Mouse (Mus musculus) liver, postnatal 0 days (tissue): ENCODE data around the gene Anxa9. TPM values are rescaled to one million over a fixed set of nuclear protein-coding genes. Genes with fewer than 3 reads are reported as not detected.
A peak's percentile ranks its signal among the peaks of the same experiment; 100 is the strongest.

ENCODE experiments used
- ATAC-seq: fragments of 200-750 bp; cut with Nextera tagmentation; 2 replicates; pipeline ENCODE4 v1.8.0; 2017; ENCODE audit warnings: mild to moderate bottlenecking, moderate library complexity
- DNase-seq: peaks from one replicate; pipeline ENCODE4 v3.0.0-alpha.2; 2016
- H3K27ac ChIP-seq: fragments of 300-500 bp; sonication (generic); 2 replicates; pipeline ENCODE4 v1.5.1; 2014; ENCODE audit warnings: antibody characterized with exemption, moderate library complexity, mild to moderate bottlenecking, low read depth
- H3K27me3 ChIP-seq: fragments of 300-500 bp; sonication (generic); 2 replicates; pipeline ENCODE4 v1.6.1; 2014; ENCODE audit warnings: low read length, control low read depth, mixed read lengths; ENCODE audit not compliant: insufficient read depth
- H3K36me3 ChIP-seq: fragments of 300-500 bp; sonication (generic); replicated peaks from 2 replicates; pipeline ENCODE4 v1.6.1; 2014; ENCODE audit warnings: mild to moderate bottlenecking, control low read depth, low read length, moderate library complexity, mixed read lengths; ENCODE audit not compliant: insufficient read depth
- H3K4me1 ChIP-seq: fragments of 300-500 bp; sonication (generic); 2 replicates; pipeline ENCODE4 v1.6.1; 2014; ENCODE audit warnings: antibody characterized with exemption, mild to moderate bottlenecking, control low read depth; ENCODE audit not compliant: insufficient read depth
- H3K4me2 ChIP-seq: fragments of 300-500 bp; sonication (generic); 2 replicates; pipeline ENCODE4 v1.6.1; 2014; ENCODE audit warnings: low read depth, mild to moderate bottlenecking, low read length, moderate library complexity, mixed read lengths
- H3K4me3 ChIP-seq: fragments of 300-500 bp; sonication (generic); 2 replicates; pipeline ENCODE4 v1.5.1; 2014; ENCODE audit warnings: low read depth, low read length
- H3K9ac ChIP-seq: fragments of 300-500 bp; sonication (generic); replicated peaks from 2 replicates; pipeline ENCODE4 v1.6.1; 2014; ENCODE audit warnings: mild to moderate bottlenecking, moderate library complexity
- H3K9me3 ChIP-seq: fragments of 300-500 bp; sonication (generic); 2 replicates; pipeline ENCODE4 v1.6.1; 2016; ENCODE audit warnings: mild to moderate bottlenecking, control low read depth, low read length, mixed read lengths
- CTCF ChIP-seq: sonication (generic); IDR thresholded peaks from 2 replicates; pipeline ENCODE4 v1.5.1; 2016; ENCODE audit warnings: antibody characterized with exemption, low read depth
- EP300 ChIP-seq: IDR thresholded peaks from 2 replicates; pipeline ENCODE4 v1.6.1; 2016; ENCODE audit warnings: antibody characterized with exemption, low read depth, mild to moderate bottlenecking
- WGBS: fragments of 180-500 bp; shearing (Covaris S2); extraction: QIAGEN DNeasy Blood & Tissue Kit; methylation state at CpG from one replicate; pipeline ENCODE4 v1.1.7; 2014; ENCODE audit not compliant: insufficient replicate concordance; 5-methylcytosine and 5-hydroxymethylcytosine counted together
- polyA plus RNA-seq: library from polyadenylated mRNA; unstranded; fragments of >200 nt; fragmentation: Nextera tagmentation; extraction: Ambion mirVana; gene quantifications from 2 replicates; pipeline ENCODE4 v1.2.1, GENCODE M21; 2015

Anxa9 gene
- polyA plus RNA-seq, 1 experiment from 2014 or later, result 1.2 TPM

GRCm38 (mm10) chr3:95319701-95320625, 13.0 kb upstream of the Anxa9 start:
- H3K9ac ChIP-seq, result no peak overlapping the region
- 72% methylated on average over 12 of the region's 12 CpGs for WGBS
- DNase-seq (no peak), ATAC-seq (no peak)
- no peaks in the 10 kb centered on the region for H3K9me3 ChIP-seq
- H3K4me3 ChIP-seq, result no peak overlapping the region
- H3K27ac ChIP-seq, result peak overlapping the region; percentile 72
- peaks cover 50% of the 10 kb centered on the region for H3K36me3 ChIP-seq
- peak overlapping the region; percentile 58; the same call in 1 of the 2 replicates for H3K4me2 ChIP-seq
- H3K4me1 ChIP-seq, result peaks cover 40% of the 10 kb centered on the region
- TF ChIP-seq EP300 (no peak), CTCF (no peak)
- H3K27me3 ChIP-seq, result no peaks in the 10 kb centered on the region

GRCm38 (mm10) chr3:95319110-95319509, 12.1 kb upstream of the Anxa9 start:
- no peak for ATAC-seq
- Histone ChIP-seq H3K4me2 (peak overlapping the region; percentile 58), H3K36me3 (peaks cover 41% of the 10 kb centered on the region), H3K4me3 (peak overlapping the region; percentile 13), H3K27ac (peak overlapping the region; percentile 72), H3K27me3 (no peaks in the 10 kb centered on the region), H3K9ac (peak overlapping the region; percentile 40), H3K9me3 (no peaks in the 10 kb centered on the region), H3K4me1 (peaks cover 47% of the 10 kb centered on the region)
- no peak for DNase-seq
- 43% methylated on average over 2 of the region's 2 CpGs for WGBS
- TF ChIP-seq EP300 (no peak), CTCF (no peak)

GRCm38 (mm10) chr3:95318548-95318947, 11.6 kb upstream of the Anxa9 start:
- Histone ChIP-seq H3K36me3 (peaks cover 36% of the 10 kb centered on the region), H3K9me3 (no peaks in the 10 kb centered on the region), H3K27me3 (no peaks in the 10 kb centered on the region), H3K9ac (peak overlapping the region; percentile 40), H3K4me2 (peak overlapping the region; percentile 58), H3K4me1 (peaks cover 46% of the 10 kb centered on the region), H3K4me3 (peak overlapping the region; percentile 13), H3K27ac (peak overlapping the region; percentile 72)
- peak; percentile 71 for ATAC-seq
- 54% methylated on average over 6 of the region's 6 CpGs for WGBS
- peak; percentile 80 for DNase-seq
- peak; percentile 53; the same call in 1 of the 2 replicates for TF ChIP-seq EP300
- TF ChIP-seq CTCF, result no peak

- peaks cover 26% of the 10 kb centered on the region for H3K36me3 ChIP-seq
- peak overlapping the region; percentile 58 for H3K4me2 ChIP-seq
- H3K4me1 ChIP-seq, result peaks cover 48% of the 10 kb centered on the region
- ATAC-seq, result no peak
- WGBS, result 30% methylated on average over 12 of the region's 12 CpGs
- H3K4me3 ChIP-seq, result 0 out of 2 replicates have a peak overlapping the region, but pooled peaks have one; percentile 11
- peak overlapping the region; percentile 49 for H3K9ac ChIP-seq
- H3K27ac ChIP-seq, result peak overlapping the region; percentile 72
- no peaks in the 10 kb centered on the region for H3K9me3 ChIP-seq
- no peak for TF ChIP-seq EP300
- TF ChIP-seq CTCF, result peak; percentile 85
- DNase-seq, result peak; percentile 72
- H3K27me3 ChIP-seq, result no peaks in the 10 kb centered on the region
These were observed 10.6 kb upstream of the Anxa9 start for GRCm38 (mm10) chr3:95317414-95318080.

GRCm38 (mm10) chr3:95315844-95316550, 9.0 kb upstream of the Anxa9 start:
- Histone ChIP-seq H3K27ac (peak overlapping the region; percentile 96), H3K4me1 (peaks cover 56% of the 10 kb centered on the region), H3K9ac (peak overlapping the region; percentile 94), H3K36me3 (peaks cover 10% of the 10 kb centered on the region), H3K4me3 (peak overlapping the region; percentile 78), H3K9me3 (no peaks in the 10 kb centered on the region), H3K4me2 (peak overlapping the region; percentile 87), H3K27me3 (no peaks in the 10 kb centered on the region)
- 3% methylated on average over 9 of the region's 9 CpGs for WGBS
- DNase-seq (no peak), ATAC-seq (no peak)
- no peak for TF ChIP-seq EP300
- no peak for TF ChIP-seq CTCF
